Mouse (Mus musculus) G1E (cell line): ENCODE results near the gene Uckl1.

ENCODE experiments used
- CTCF ChIP-seq: IDR thresholded peaks from 2 replicates; pipeline ENCODE4 v1.5.1; 2012; ENCODE audit warnings: low read depth, low read length, inconsistent platforms, mixed read lengths
- GATA1 ChIP-seq: IDR thresholded peaks from 2 replicates; pipeline ENCODE4 v1.6.1; 2012; ENCODE audit warnings: borderline replicate concordance, low read length, inconsistent platforms, mixed read lengths
- GATA2 ChIP-seq: IDR thresholded peaks from 2 replicates; pipeline ENCODE4 v1.6.1; 2012; ENCODE audit warnings: low read depth, low read length, inconsistent platforms, borderline replicate concordance
- POLR2AphosphoS5 ChIP-seq: IDR thresholded peaks from 2 replicates; pipeline ENCODE4 v1.6.1; 2012; ENCODE audit warnings: low read depth, low read length, inconsistent platforms; ENCODE audit not compliant: insufficient replicate concordance
- TAL1 ChIP-seq: conservative IDR thresholded peaks from 2 replicates; pipeline ENCODE4 v1.6.1; 2012; ENCODE audit warnings: low read depth, low read length, inconsistent platforms, mixed read lengths

GRCm38 (mm10) chr2:181567338-181567737 lies 17.4 kb downstream of the Uckl1 start:
- TF ChIP-seq CTCF: no peak
- TF ChIP-seq GATA1: no peak
- no peak for TF ChIP-seq TAL1
- no peak for TF ChIP-seq GATA2
- TF ChIP-seq POLR2AphosphoS5: no peak
